Mouse (Mus musculus) adrenal gland, adult (tissue): ENCODE results near the gene Dguok.
A peak's percentile ranks its signal among the peaks of the same experiment; 100 is the strongest.

ENCODE experiments used
- DNase-seq, 2 experiments: peaks; one replicate each; pipeline ENCODE4 v3.0.0; 2022 to 2023; ENCODE audit warnings: low spot score in 1 of 2; ENCODE audit not compliant: inconsistent age in 2 of 2

The Dguok gene

GRCm38 (mm10) chr6:83437225-83437624 is 69.5 kb downstream of the Dguok start:
- no peak for DNase-seq

- no peak for DNase-seq
Measured at GRCm38 (mm10) chr6:83436547-83436946, 70.2 kb downstream of the Dguok start.

- DNase-seq = peak; percentile 87 to 95
Measured at GRCm38 (mm10) chr6:83435174-83435573, 71.6 kb downstream of the Dguok start.

GRCm38 (mm10) chr6:83433546-83433945 is 73.2 kb downstream of the Dguok start:
- DNase-seq = peak in 1 of 2 experiments; percentile 63

GRCm38 (mm10) chr6:83432966-83433365 is 73.8 kb downstream of the Dguok start:
- DNase-seq = no peak
